Mouse (Mus musculus): ENCODE measurements around the gene Il2rb. TPM values are rescaled to one million over a fixed set of nuclear protein-coding genes. Genes with fewer than 3 reads are reported as not detected.
A peak's percentile ranks its signal among the peaks of the same experiment; 100 is the strongest.

Il2rb gene
- polyA plus RNA-seq, 1 experiment from 2014 or later, result 0.11 TPM

- Histone ChIP-seq H3K9me3 (ENCODE audit: control insufficient read depth, low read length) (no peaks in the 10 kb centered on the region), H3K27me3 (ENCODE audit: control insufficient read depth, insufficient read depth, low read length) (no peaks in the 10 kb centered on the region), H3K4me3 (replicated peaks; ENCODE audit: low read depth, low read length) (peak overlapping the region; percentile 84), H3K4me2 (ENCODE audit: low read length) (peak overlapping the region; percentile 89), H3K9ac (replicated peaks; ENCODE audit: low read length) (peak overlapping the region; percentile 92; the same call in 1 of the 2 replicates), H3K27ac (replicated peaks; ENCODE audit: low read depth, low read length) (no peak overlapping the region), H3K36me3 (ENCODE audit: control insufficient read depth, insufficient read depth, low read length) (peaks cover 40% of the 10 kb centered on the region), H3K4me1 (ENCODE audit: control insufficient read depth, insufficient read depth, low read length) (peaks cover 14% of the 10 kb centered on the region)
- no peak for DNase-seq
- ATAC-seq (ENCODE audit: low FRiP score, low TSS enrichment), result no peak
- WGBS, result 88% methylated on average over 13 of the region's 13 CpGs
Measured at GRCm38 (mm10) chr15:78429871-78430622, 65.0 kb downstream of the Il2rb start.

Other genes starting within 250 kb of the Il2rb start
- 0.47 TPM in 1 of 2 replicates, not detected in the other for gene Csf2rb2, start 189.6 kb downstream of the Il2rb start, polyA plus RNA-seq (2014; fragmentation: Nextera tagmentation; extraction: Ambion mirVana)
- 0.28 and 1.0 TPM in 2 replicates for gene Csf2rb, start 169.5 kb downstream of the Il2rb start, polyA plus RNA-seq (2014; fragmentation: Nextera tagmentation; extraction: Ambion mirVana)
- gene Tex33, start 99.4 kb downstream of the Il2rb start, polyA plus RNA-seq (2014; fragmentation: Nextera tagmentation; extraction: Ambion mirVana), result not detected in 2 replicates
- gene Tst, start 89.4 kb downstream of the Il2rb start, polyA plus RNA-seq (2014; fragmentation: Nextera tagmentation; extraction: Ambion mirVana), result 11.8 and 15.2 TPM in 2 replicates
- gene Mpst, start 88.9 kb downstream of the Il2rb start, polyA plus RNA-seq (2014; fragmentation: Nextera tagmentation; extraction: Ambion mirVana), result 4.7 and 6.6 TPM in 2 replicates
- gene Kctd17, start 66.7 kb downstream of the Il2rb start, polyA plus RNA-seq (2014; fragmentation: Nextera tagmentation; extraction: Ambion mirVana), result 120 and 154 TPM in 2 replicates
- 0.26 and 0.43 TPM in 2 replicates for gene Tmprss6, start 26.6 kb downstream of the Il2rb start, polyA plus RNA-seq (2014; fragmentation: Nextera tagmentation; extraction: Ambion mirVana)
- gene C1qtnf6, start 36.1 kb upstream of the Il2rb start, polyA plus RNA-seq (2014; fragmentation: Nextera tagmentation; extraction: Ambion mirVana), result 5.6 and 7.3 TPM in 2 replicates
- gene Sstr3, start 49.4 kb upstream of the Il2rb start, polyA plus RNA-seq (2014; fragmentation: Nextera tagmentation; extraction: Ambion mirVana), result 0.18 and 0.23 TPM in 2 replicates
- 3.7 and 7.0 TPM in 2 replicates for gene Rac2, start 77.5 kb upstream of the Il2rb start, polyA plus RNA-seq (2014; fragmentation: Nextera tagmentation; extraction: Ambion mirVana)
- 1.8 and 2.3 TPM in 2 replicates for gene Cyth4, start 101.8 kb upstream of the Il2rb start, polyA plus RNA-seq (2014; fragmentation: Nextera tagmentation; extraction: Ambion mirVana)
- 4.0 and 8.1 TPM in 2 replicates for gene Elfn2, start 223.5 kb upstream of the Il2rb start, polyA plus RNA-seq (2014; fragmentation: Nextera tagmentation; extraction: Ambion mirVana)